Mouse (Mus musculus): Measurements from ENCODE around the gene Il17ra.

DNA sequence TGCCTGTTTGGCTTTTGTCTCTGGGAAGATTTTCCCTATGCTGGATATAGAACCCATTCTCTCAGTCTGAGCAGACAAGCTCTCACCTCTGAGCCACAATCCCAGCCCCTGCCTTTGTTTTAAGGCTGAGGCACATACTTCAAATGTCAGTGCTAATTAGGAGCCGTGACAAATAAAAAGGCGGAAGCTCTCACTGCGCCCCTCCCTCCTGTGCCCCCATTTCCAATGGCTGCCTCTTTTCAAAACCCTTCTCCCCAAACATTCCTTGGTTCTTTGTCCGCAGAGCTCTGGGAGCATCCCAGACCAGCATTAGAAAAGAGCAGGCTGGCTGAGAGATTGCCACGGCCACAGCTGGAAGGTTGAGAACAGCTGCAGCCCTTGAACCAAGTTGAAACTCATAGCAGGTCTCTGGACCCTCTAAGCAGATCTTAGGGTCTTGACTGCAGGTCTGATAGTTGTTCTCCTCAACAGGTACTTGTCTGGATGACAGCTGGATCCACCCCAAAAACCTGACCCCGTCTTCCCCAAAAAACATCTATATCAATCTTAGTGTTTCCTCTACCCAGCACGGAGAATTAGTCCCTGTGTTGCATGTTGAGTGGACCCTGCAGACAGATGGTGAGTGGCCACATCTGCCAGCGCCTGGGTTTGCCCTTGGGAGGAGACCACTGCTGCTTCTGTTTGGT lies 9.6 kb downstream of the Il17ra start:
- no peak for TF ChIP-seq CEBPB (IDR thresholded peaks at IDR 0.05; ENCODE audit: low read depth)
- no peak for TF ChIP-seq CTCF (IDR thresholded peaks at IDR 0.05; ENCODE audit: control insufficient read depth, insufficient read depth, insufficient read length)
- no peak for TF ChIP-seq MAX (IDR thresholded peaks at IDR 0.05)
- TF ChIP-seq MYOG (IDR thresholded peaks at IDR 0.05; ENCODE audit: control insufficient read depth, extremely low read depth, insufficient read length), result no peak

Data from C2C12 (cell line).